Mouse (Mus musculus) intestine, postnatal 0 days (tissue): ENCODE results near the gene Farp1. TPM values are rescaled to one million over a fixed set of nuclear protein-coding genes. Genes with fewer than 3 reads are reported as not detected.
A peak's percentile ranks its signal among the peaks of the same experiment; 100 is the strongest.

Source experiments
- ATAC-seq: fragments of 200-750 bp; cut with Nextera tagmentation; 2 replicates; pipeline ENCODE4 v1.8.0; 2017; ENCODE audit warnings: mild to moderate bottlenecking, moderate TSS enrichment, moderate library complexity
- H3K27ac ChIP-seq: fragments of 300-500 bp; sonication (generic); 2 replicates; pipeline ENCODE4 v1.5.1; 2014; ENCODE audit warnings: mild to moderate bottlenecking, low read depth, low read length, moderate library complexity
- H3K27me3 ChIP-seq: fragments of 300-500 bp; sonication (generic); replicated peaks from 2 replicates; pipeline ENCODE4 v1.6.1; 2014; ENCODE audit warnings: low read length, mixed read lengths; ENCODE audit not compliant: control insufficient read depth, insufficient read depth
- H3K36me3 ChIP-seq: fragments of 300-500 bp; sonication (generic); 2 replicates; pipeline ENCODE4 v1.6.1; 2014; ENCODE audit warnings: mild to moderate bottlenecking, moderate library complexity; ENCODE audit not compliant: control insufficient read depth, insufficient read depth
- H3K4me1 ChIP-seq: fragments of 300-500 bp; sonication (generic); replicated peaks from 2 replicates; pipeline ENCODE4 v1.6.1; 2014; ENCODE audit warnings: antibody characterized with exemption, low read length, mixed read lengths; ENCODE audit not compliant: control insufficient read depth, insufficient read depth
- H3K4me2 ChIP-seq: fragments of 300-500 bp; sonication (generic); replicated peaks from 2 replicates; pipeline ENCODE4 v1.6.1; 2014; ENCODE audit warnings: low read depth, mild to moderate bottlenecking, moderate library complexity
- H3K4me3 ChIP-seq: fragments of 300-500 bp; sonication (generic); 2 replicates; pipeline ENCODE4 v1.5.1; 2014; ENCODE audit warnings: low read depth, low read length
- H3K9ac ChIP-seq: fragments of 300-500 bp; sonication (generic); 2 replicates; pipeline ENCODE4 v1.6.1; 2014; ENCODE audit warnings: mild to moderate bottlenecking, low read depth, low read length
- H3K9me3 ChIP-seq: fragments of 300-500 bp; sonication (generic); 2 replicates; pipeline ENCODE4 v1.6.1; 2016; ENCODE audit warnings: mixed run types; ENCODE audit not compliant: control insufficient read depth
- CTCF ChIP-seq: sonication (generic); IDR thresholded peaks from 2 replicates; pipeline ENCODE4 v1.5.1; 2016; ENCODE audit warnings: low read depth, mild to moderate bottlenecking, control low read depth, antibody characterized with exemption, moderate library complexity
- WGBS: fragments of 180-500 bp; shearing (Covaris S2); extraction: QIAGEN DNeasy Blood & Tissue Kit; methylation state at CpG from one replicate; pipeline ENCODE4 v1.1.7; 2014; 5-methylcytosine and 5-hydroxymethylcytosine counted together
- polyA plus RNA-seq: library from polyadenylated mRNA; unstranded; fragments of >200 nt; fragmentation: Nextera tagmentation; extraction: Ambion mirVana; gene quantifications from 2 replicates; pipeline ENCODE4 v1.2.1, GENCODE M21; 2015

Gene Farp1
- polyA plus RNA-seq, 1 experiment from 2014 or later: 4.9 TPM

DNA sequence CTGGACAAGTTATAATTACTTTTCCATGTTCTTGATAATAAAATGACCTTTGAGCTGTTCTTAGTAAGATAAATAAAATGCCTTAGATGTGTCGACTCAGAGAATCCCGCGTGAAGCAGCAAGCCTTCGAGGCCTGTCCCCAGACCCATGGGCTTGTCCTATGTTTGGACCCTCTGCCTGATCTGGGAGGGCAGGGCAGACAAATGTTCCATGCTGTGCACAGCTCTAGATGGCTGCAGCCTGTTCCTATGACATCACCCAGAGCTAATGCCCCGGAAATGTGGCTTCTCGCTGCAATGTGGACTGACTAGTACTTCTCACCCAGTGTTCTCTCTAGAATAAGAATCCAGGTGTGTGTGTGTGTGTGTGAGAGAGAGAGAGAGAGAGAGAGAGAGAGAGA is 229.5 kb downstream of the Farp1 start:
- Histone ChIP-seq H3K4me3 (no peak overlapping the region), H3K4me1 (no peaks in the 10 kb centered on the region), H3K9ac (no peak overlapping the region), H3K27me3 (no peaks in the 10 kb centered on the region), H3K36me3 (peaks cover 24% of the 10 kb centered on the region; the same call in 1 of the 2 replicates), H3K4me2 (no peak overlapping the region), H3K9me3 (no peaks in the 10 kb centered on the region), H3K27ac (no peak overlapping the region)
- TF ChIP-seq CTCF: no peak
- 33% methylated on average over 6 of the region's 6 CpGs for WGBS
- peak; percentile 61 for ATAC-seq

DNA sequence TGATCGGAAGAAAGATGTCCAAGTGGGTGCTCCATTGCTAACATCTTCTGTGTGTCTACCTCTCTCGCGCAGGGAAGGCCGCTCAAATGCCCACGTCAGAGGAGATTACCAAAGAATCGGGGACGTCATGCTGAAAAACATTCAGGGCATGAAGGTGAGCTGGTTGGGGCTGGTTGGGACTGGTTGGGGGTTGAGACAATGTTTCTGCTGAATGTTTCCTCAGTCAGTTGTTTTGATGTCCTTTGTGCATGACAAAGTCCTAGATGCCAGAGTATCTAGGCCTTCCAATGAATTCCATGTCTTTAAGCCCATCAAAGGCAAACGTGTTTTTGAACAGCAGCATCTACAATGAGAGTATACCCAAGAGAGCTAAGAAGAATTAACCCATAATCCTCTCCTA is 232.8 kb downstream of the Farp1 start:
- no peak for ATAC-seq
- WGBS: 94% methylated on average over 8 of the region's 8 CpGs
- Histone ChIP-seq H3K9ac (no peak overlapping the region), H3K36me3 (peaks cover 41% of the 10 kb centered on the region), H3K4me2 (no peak overlapping the region), H3K9me3 (no peaks in the 10 kb centered on the region), H3K27me3 (no peaks in the 10 kb centered on the region), H3K27ac (no peak overlapping the region), H3K4me1 (no peaks in the 10 kb centered on the region), H3K4me3 (no peak overlapping the region)
- no peak for TF ChIP-seq CTCF

DNA sequence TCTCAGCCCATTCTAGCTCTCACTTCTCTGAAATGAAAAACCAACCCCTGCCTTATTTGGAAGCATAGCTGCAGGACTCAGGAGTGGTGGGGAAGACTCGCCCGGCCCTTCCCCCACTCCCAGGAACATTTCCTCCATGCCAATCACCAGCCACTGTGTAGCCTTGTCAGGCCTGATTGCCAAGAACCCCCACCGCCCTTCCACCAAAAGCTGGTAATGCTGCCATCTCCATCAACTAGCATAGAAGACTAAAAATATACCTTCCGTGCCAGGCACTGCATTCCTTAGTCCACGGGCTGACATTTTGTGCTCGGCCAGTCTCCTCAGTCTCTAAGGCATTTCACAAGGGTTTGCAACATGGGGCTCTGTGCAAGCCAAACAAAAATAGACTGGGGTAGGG is 235.5 kb downstream of the Farp1 start:
- 75% methylated on average over 6 of the region's 6 CpGs for WGBS
- H3K9me3 ChIP-seq: no peaks in the 10 kb centered on the region
- H3K4me1 ChIP-seq: no peaks in the 10 kb centered on the region
- H3K27me3 ChIP-seq: no peaks in the 10 kb centered on the region
- no peak overlapping the region for H3K4me3 ChIP-seq
- no peak overlapping the region for H3K4me2 ChIP-seq
- H3K9ac ChIP-seq: no peak overlapping the region
- ATAC-seq: no peak
- no peak for TF ChIP-seq CTCF
- H3K27ac ChIP-seq: no peak overlapping the region
- peaks cover 56% of the 10 kb centered on the region for H3K36me3 ChIP-seq

DNA sequence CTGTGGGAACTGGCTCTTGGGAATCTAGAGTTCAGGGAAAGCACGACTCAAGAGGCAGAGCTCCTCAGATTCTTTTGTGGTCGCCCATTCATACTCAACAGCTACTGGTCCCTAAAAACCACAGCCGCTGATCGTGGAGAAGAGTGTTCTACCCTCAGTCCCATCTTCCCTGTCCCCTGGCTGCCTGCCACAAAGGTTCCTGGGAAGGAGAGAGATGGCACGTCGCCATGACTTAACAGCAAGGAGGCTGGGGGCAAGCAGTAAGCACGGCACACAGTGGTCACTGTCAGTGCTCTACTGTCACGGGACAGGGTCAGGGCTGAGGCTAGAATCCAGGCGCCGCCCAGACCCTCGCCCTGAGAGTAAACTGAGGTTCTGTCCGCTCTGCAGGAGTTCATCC is 240.0 kb downstream of the Farp1 start:
- TF ChIP-seq CTCF: no peak
- no peak overlapping the region for H3K4me2 ChIP-seq
- H3K9ac ChIP-seq: no peak overlapping the region
- H3K27ac ChIP-seq: no peak overlapping the region
- H3K4me3 ChIP-seq: no peak overlapping the region
- no peaks in the 10 kb centered on the region for H3K4me1 ChIP-seq
- WGBS: 82% methylated on average over 12 of the region's 12 CpGs
- no peak for ATAC-seq
- H3K36me3 ChIP-seq: peaks cover 59% of the 10 kb centered on the region
- no peaks in the 10 kb centered on the region for H3K27me3 ChIP-seq
- no peaks in the 10 kb centered on the region for H3K9me3 ChIP-seq

DNA sequence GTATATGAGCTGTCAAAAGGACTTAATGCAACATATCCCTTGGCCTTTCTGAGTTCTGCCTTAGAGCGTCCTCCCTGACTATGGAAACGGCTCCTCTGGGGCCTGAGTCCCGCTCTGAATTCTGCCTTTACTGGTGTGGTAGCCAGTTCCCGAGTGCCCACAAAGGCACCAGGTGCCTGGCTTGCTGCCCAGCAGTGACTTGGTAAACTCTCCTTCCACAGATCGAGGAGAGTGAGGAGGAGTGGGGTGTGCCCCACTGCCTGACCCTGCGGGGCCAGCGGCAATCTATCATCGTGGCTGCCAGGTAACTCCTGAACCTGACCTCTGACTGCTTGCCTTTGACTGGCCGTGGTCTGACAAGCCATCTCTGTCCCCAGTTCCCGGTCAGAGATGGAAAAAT is 241.0 kb downstream of the Farp1 start:
- Histone ChIP-seq H3K27me3 (no peaks in the 10 kb centered on the region), H3K9me3 (no peaks in the 10 kb centered on the region)

DNA sequence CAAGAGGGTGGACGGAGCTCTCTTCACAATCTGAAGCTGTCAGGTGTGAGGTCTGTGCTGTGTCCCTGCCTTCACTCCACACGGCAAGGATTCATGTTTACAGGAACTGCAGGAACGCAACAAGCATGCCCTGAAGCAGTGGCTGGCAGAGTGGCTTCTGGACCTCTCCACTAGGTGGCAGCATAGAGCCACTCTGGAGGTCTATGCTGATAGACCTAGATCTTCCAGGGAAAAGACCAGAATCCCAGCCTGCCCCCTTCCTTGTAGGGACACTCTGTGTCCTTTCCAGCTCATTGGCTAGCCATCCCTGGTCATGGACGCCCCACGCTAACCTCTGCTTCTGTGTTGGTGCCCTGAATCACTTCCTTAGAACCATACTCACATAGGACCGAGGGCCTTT is 244.1 kb downstream of the Farp1 start:
- H3K4me1 ChIP-seq: no peaks in the 10 kb centered on the region
- TF ChIP-seq CTCF: peak; percentile 100
- no peak overlapping the region for H3K27ac ChIP-seq
- H3K27me3 ChIP-seq: no peaks in the 10 kb centered on the region
- peaks cover 62% of the 10 kb centered on the region for H3K36me3 ChIP-seq
- no peak overlapping the region for H3K4me3 ChIP-seq
- ATAC-seq: peak; percentile 72
- no peaks in the 10 kb centered on the region for H3K9me3 ChIP-seq
- H3K4me2 ChIP-seq: no peak overlapping the region
- no peak overlapping the region for H3K9ac ChIP-seq
- 36% methylated on average over 6 of the region's 6 CpGs for WGBS

More for the DNA sequence above, 241.0 kb downstream of the Farp1 start:
- WGBS: 70% methylated on average over 10 of the region's 10 CpGs
- no peak for ATAC-seq
- H3K27ac ChIP-seq: no peak overlapping the region
- no peaks in the 10 kb centered on the region for H3K4me1 ChIP-seq
- H3K36me3 ChIP-seq: peaks cover 63% of the 10 kb centered on the region
- no peak for TF ChIP-seq CTCF
- H3K4me3 ChIP-seq: no peak overlapping the region
- no peak overlapping the region for H3K9ac ChIP-seq
- H3K4me2 ChIP-seq: no peak overlapping the region
